Mouse (Mus musculus) thymus, adult 2 months (tissue): Measurements from ENCODE around the gene Hpd.

Experiments
- CTCF ChIP-seq: fragments of 200-500 bp; IDR thresholded peaks from 2 replicates; pipeline ENCODE4 v1.5.1; 2012; ENCODE audit warnings: mild to moderate bottlenecking, control low read depth, low read length, moderate library complexity, borderline replicate concordance; ENCODE audit not compliant: control insufficient read depth, poor library complexity, insufficient read depth; ENCODE audit errors: extremely low read depth
- POLR2A ChIP-seq: fragments of 200-500 bp; IDR thresholded peaks from 2 replicates; pipeline ENCODE4 v1.6.1; 2012; ENCODE audit warnings: mild to moderate bottlenecking, low read length, control low read depth, moderate library complexity; ENCODE audit not compliant: control insufficient read depth, poor library complexity, insufficient read depth; ENCODE audit errors: extremely low read depth

GRCm38 (mm10) chr5:123147569-123147968 lies 35.0 kb downstream of the Hpd start:
- TF ChIP-seq POLR2A (no peak), CTCF (no peak)
